Mouse (Mus musculus) megakaryocyte-erythroid progenitor cell, adult 5-6 weeks (primary cell): ENCODE results near the gene Tmem120a. TPM values are rescaled to one million over a fixed set of nuclear protein-coding genes. Genes with fewer than 3 reads are reported as not detected.
A peak's percentile ranks its signal among the peaks of the same experiment; 100 is the strongest.

ENCODE experiments used
- ATAC-seq: replicated peaks from 2 replicates; pipeline ENCODE4 v1.8.0; 2016; ENCODE audit warnings: mild to moderate bottlenecking, inconsistent platforms; ENCODE audit not compliant: severe bottlenecking, poor library complexity, low FRiP score, low TSS enrichment
- total RNA-seq, 2 experiments: library from RNA; stranded (forward) in 1 of 2; stranded (reverse) in 1 of 2; fragments of 200-1000, 215-1000 nt in 1 of 2; fragments of >200 nt in 1 of 2; fragmentation: Nextera tagmentation in 1 of 2; gene quantifications; 2 replicates each; pipeline ENCODE4 v1.2.3; 2014 to 2017

Gene Tmem120a
- total RNA-seq (2014; fragmentation: Nextera tagmentation) (11.2 and 14.3 TPM in 2 replicates), total RNA-seq (2017) (12.1 and 15.7 TPM in 2 replicates)

GRCm38 (mm10) chr5:135743741-135744609 lies at the start of gene Tmem120a:
Tmem120a (minus strand) TSS chr5:135744448.
- peak; percentile 98 for ATAC-seq

GRCm38 (mm10) chr5:135782901-135783300 lies 38.7 kb upstream of the Tmem120a start:
- ATAC-seq: no peak

- no peak for ATAC-seq
Measured at GRCm38 (mm10) chr5:135780331-135780730, 36.1 kb upstream of the Tmem120a start.

GRCm38 (mm10) chr5:135778471-135779445 lies 34.5 kb upstream of the Tmem120a start, which contains the start of gene Mdh2:
Mdh2 (plus strand) TSS chr5:135778480.
- ATAC-seq: peak; percentile 90

GRCm38 (mm10) chr5:135777796-135778470 lies 33.7 kb upstream of the Tmem120a start, which contains the start of gene Styxl1:
Styxl1 (minus strand) TSS chr5:135778385.
- ATAC-seq: peak; percentile 12; the same call in 1 of the 2 replicates

- no peak for ATAC-seq
Measured at GRCm38 (mm10) chr5:135776546-135776945, 32.3 kb upstream of the Tmem120a start.

GRCm38 (mm10) chr5:135772519-135772918 lies 28.3 kb upstream of the Tmem120a start:
- ATAC-seq: no peak

- no peak for ATAC-seq
Measured at GRCm38 (mm10) chr5:135764971-135765370, 20.7 kb upstream of the Tmem120a start.

- peak; percentile 77 for ATAC-seq
Measured at GRCm38 (mm10) chr5:135763526-135763925, 19.3 kb upstream of the Tmem120a start.

GRCm38 (mm10) chr5:135761881-135762280 lies 17.6 kb upstream of the Tmem120a start:
- no peak for ATAC-seq

GRCm38 (mm10) chr5:135751595-135751994 lies 7.3 kb upstream of the Tmem120a start:
- ATAC-seq: no peak

GRCm38 (mm10) chr5:135751041-135751440 lies 6.8 kb upstream of the Tmem120a start:
- no peak for ATAC-seq

GRCm38 (mm10) chr5:135744742-135745141 lies 494 bp upstream of the Tmem120a start:
- no peak for ATAC-seq

- ATAC-seq: no peak
Measured at GRCm38 (mm10) chr5:135742941-135743740, 1.1 kb downstream of the Tmem120a start.

- no peak for ATAC-seq
Measured at GRCm38 (mm10) chr5:135742156-135742555, 2.1 kb downstream of the Tmem120a start.

- no peak for ATAC-seq
Measured at GRCm38 (mm10) chr5:135738266-135738665, 6.0 kb downstream of the Tmem120a start.

- 0 out of 2 replicates have a peak, but pooled peaks have one; percentile 39 for ATAC-seq
Measured at GRCm38 (mm10) chr5:135737154-135737553, 7.1 kb downstream of the Tmem120a start.

- no peak for ATAC-seq
Measured at GRCm38 (mm10) chr5:135736544-135736943, 7.7 kb downstream of the Tmem120a start.
